Mouse (Mus musculus): ENCODE data around the gene Exosc1.

Exosc1 gene

DNA sequence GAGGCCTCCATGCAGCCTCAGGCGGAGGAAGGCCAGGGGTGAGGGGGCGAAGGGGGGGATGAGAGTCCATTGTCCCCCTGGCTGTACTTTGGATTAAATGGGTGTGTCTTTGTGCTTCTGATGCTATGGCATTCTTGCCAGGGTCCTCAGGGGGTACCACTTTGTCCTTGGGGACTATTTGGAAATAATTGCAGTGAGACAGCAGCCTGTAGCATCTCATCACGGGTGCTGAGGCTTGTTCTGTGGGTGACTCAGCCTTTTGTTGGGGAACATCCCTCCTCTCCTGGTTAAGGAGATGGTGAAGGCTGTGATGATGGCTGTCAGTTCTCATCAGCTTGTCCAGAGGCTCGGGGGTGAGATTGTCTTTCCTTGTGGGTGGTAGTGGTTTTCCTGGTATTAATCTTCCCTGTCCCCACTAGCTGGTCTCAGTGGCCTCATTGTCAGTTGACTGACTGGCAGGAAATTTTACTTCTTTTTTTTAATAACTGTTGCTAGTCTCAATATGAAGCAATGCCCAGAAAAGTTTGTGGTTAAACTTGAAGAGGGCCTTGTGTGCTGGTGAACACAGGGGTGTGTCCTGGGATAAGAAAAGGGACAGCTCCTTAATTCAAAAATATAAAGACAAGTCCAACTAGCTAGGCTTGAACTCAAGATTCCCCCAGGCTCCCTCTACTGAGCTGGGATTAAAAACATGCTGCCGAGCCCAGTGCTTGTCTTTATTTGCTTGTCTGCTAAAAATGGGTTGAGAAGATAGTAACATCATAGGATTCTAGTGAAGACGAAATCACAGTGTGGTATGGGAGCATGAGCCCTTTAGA, 19.2 kb downstream of the Exosc1 start:
- in situ Hi-C loops (cut with MboI; ENCODE audit: low sequenced_read_pairs): no loop called here

DNA sequence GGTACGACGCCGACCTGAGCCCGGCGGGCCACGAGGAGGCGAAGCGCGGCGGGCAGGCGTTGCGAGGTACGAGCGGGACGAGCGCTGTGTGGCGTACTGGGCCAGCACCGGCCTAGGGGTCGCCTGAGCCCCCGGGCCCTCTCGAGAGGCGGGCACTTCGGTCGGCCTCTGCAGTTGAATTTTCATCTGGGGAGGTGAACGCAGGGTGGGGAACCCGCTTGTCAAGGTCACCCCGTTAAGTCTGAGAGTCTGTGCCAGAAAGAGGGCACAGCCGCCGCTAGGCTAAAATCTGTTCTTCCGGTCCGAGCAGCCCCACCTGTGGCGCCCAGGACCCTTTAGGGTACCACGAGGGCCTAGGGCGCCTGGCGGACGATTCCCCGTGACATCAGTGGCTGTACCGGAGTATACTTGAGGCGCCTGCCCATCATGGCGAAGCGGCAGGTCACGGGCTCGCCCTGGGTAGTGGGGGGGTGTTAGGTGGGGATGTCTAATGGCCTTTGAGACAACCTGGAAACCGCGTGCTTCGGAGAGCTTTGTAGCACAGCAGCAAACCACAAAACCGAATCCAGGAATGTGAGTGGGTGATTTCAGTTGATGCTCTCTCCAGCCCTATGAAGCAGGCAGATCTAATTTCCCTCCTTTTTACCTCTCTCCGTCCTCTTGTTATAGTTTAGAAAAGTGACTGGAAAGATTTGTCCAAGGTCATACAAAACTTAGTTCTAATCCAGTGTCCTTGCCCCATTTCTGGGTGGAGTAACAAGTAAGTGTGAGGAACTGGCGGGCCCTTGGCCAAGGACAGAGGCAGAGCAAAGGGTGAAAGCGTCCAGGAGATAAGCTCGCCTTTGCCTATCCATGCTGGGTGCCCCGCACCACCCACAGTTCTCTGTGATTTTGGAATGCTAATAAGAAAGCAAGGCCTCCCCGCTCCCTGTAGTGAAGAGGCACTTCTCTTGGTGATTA, 20.8 kb downstream of the Exosc1 start:
- in situ Hi-C loops (cut with MboI; ENCODE audit: low sequenced_read_pairs): no loop called here

GRCm38 (mm10) chr19:41911178-41912073, 21.8 kb downstream of the Exosc1 start, which contains the start of gene Pgam1:
Gene Pgam1 (plus strand): TSS chr19:41911923.
- in situ Hi-C loops (cut with MboI; ENCODE audit: low sequenced_read_pairs): no loop called here

DNA sequence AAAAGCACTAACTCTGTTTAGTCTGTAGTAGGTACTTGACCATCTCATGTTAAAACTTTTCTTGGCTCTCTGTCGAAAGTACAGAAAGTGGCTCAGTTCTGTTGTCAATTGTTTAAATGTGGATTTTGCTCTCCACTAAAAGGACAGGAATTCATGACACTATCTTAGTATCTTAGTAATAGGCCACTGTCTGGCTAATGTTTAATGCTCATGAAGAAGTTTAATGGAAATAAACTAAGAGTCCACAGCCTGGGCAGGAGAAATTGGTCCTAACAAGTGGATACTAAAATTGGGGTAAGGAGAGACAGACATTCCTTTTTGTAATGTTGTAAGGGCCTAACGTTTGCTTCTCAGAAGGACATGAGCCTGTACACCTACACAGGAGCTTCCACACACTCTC, 22.8 kb downstream of the Exosc1 start:
- in situ Hi-C loops (cut with MboI; ENCODE audit: low sequenced_read_pairs): no loop called here

GRCm38 (mm10) chr19:41908736-41909135, 24.5 kb downstream of the Exosc1 start:
- in situ Hi-C loops (cut with MboI; ENCODE audit: low sequenced_read_pairs): no loop called here

DNA sequence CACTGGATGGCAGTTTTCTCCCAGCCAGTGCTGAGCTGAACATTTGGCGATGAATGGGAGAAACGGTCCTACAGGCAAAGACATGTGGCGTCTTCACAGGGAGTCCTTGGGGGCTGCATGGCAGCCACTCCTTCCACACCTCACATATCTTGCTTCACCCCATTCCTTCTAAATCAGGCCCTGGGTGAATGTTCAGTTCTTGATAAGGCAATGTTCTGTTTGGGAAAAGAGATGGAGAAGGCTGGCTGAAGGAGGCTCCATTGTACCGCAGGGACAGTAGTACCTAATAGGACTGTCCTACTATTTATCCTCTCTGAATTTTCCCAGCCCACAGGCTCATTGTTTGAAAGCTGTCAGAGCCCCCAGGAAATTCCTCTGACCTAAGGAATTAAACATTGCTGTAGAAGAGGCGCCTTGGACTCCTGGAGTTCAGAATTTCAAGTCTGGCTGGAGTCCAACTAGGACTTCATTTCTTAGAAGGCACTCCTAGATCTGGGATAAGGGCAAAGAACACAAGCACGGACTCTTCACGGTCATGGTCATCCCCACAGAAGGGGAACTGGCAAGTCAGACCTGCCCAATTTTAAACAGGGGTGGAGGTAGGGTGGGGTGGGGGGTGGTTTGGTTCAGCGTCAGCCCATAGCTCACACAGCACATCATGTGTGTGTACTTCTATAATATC, 26.0 kb downstream of the Exosc1 start:
- in situ Hi-C loops (cut with MboI; ENCODE audit: low sequenced_read_pairs): no loop called here

- in situ Hi-C loops (cut with MboI; ENCODE audit: low sequenced_read_pairs): no loop called here
Observed at GRCm38 (mm10) chr19:41906311-41907078, 26.7 kb downstream of the Exosc1 start.

DNA sequence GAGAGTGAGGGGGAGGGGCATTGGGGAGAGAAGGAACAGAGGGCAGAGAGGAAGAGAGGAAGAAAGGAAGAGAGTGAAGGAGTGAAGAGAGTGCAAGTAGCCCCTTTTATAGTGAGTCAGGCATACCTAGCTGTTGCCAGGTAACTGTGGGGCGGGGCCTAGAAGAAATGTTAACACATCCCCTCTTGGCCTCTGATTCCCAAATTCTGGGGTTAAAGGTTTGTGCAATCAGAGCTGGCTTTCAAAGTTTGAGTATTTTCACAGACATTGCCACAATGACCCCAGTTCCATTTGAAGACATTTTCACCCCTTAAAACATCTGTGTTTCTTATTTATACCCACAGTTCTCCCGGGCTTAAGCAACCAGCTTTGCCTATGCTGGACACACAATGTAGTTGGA, 28.0 kb downstream of the Exosc1 start:
- in situ Hi-C loops (cut with MboI; ENCODE audit: low sequenced_read_pairs): no loop called here

DNA sequence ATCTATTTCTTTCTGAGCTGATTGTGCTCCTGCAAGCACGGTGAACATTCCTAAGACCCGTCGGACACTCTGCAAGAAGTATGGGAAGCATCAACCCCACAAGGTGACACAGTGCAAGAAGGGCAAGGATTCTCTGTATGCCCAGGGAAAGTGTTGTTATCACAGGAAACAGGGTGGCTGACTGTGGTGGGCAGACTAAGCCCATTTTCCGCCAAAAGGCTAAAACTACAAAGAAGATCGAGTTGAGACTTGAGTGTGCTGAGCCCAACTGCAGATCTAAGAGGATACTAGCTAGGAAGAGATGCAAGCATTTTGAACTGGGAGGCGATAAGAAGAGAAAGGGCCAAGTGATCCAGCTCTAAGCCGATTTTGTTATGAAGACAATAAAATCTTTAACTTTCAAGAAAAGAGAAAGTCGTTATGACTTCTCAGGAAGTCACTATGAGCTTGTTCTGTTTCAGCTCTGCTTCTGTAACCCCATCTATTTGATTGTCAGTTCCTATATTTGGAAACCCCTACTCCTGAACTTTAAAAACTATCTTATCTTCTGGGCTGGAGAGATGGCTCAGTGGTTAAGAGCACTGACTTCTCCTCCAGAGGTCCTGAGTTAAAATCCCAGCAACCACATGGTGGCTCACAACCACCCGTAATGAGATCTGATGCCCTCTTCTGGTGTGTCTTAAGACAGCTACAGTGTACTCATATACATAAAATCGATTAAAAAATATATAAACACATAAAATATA, 30.2 kb downstream of the Exosc1 start:
- in situ Hi-C loops (cut with MboI; ENCODE audit: low sequenced_read_pairs): no loop called here

DNA sequence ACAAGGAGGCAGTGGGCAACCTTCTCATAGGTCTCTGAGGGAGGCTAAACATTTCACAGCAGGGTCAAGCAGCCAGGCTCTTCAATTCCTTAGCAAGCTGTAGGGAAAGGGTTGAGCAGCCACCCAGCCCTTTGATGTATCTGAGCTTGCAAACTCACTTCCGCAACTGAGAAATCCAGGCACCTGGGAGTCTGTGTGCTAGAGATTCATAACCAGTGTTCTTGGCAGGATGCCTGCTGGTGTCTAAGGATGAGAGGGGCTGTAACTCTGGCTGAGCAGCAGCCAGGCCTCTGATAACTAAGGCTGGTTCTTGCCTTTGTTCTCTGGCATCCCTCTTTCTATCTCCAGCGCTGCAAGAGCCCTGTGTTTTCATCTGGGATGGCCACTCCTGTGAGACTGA, 31.5 kb downstream of the Exosc1 start:
- in situ Hi-C loops (cut with MboI; ENCODE audit: low sequenced_read_pairs): no loop called here

DNA sequence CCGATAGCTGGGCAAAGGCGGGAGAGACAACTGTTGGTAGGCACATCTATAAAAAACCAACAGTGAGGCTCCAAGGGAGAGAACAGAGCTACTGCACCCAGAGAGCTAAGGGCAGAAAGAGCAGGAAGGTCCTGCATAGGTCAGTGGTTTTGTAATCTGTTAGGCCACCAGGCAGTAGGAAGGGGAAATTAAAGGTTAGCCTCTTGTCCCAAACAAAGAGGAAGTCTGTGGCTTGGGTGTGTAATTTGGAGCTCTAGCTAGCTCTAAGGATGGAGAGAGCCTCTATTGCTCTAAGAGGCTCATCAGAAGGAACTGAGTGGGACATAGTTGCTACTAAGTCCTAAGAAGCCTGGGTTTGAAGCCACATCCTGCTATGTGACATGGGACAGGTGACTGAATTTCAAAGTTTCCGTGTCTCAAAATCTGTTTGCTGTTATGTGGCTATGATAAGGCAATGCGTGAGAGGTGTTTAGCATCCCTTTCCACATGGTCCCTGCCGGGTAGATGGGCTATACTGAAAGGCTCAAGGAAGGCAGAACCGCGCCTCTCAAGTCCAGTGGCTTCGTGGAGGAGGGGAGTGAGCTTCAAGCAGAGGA, 32.6 kb downstream of the Exosc1 start:
- in situ Hi-C loops (cut with MboI; ENCODE audit: low sequenced_read_pairs): no loop called here

DNA sequence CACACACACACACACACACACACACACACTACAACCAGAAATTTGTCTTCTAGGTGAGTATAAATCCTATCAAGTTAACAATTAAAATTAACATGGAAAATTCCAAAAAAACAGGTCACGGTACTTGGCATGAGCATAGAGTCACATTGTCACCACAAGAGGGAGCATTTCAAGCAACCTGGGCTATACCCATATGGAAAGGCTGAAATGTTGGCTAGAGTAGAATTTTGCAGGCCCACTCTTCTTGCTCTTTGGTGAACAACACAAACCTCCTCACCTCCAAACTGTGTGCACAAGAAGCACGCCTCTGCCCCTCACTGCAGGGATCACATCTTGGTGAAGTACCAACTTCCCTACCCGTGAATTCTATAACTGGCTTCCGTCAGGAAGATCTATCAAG, 34.4 kb downstream of the Exosc1 start:
- in situ Hi-C loops (cut with MboI; ENCODE audit: low sequenced_read_pairs): no loop called here

- in situ Hi-C loops (cut with MboI; ENCODE audit: low sequenced_read_pairs): no loop called here
Observed at GRCm38 (mm10) chr19:41896319-41896711, 36.9 kb downstream of the Exosc1 start.

- in situ Hi-C loops (cut with MboI; ENCODE audit: low sequenced_read_pairs): no loop called here
Observed at GRCm38 (mm10) chr19:41895460-41896318, 37.5 kb downstream of the Exosc1 start, which contains the start of gene Rrp12. Gene Rrp12 (minus strand): TSS chr19:41896173.

- in situ Hi-C loops (cut with MboI; ENCODE audit: low sequenced_read_pairs): no loop called here
Observed at GRCm38 (mm10) chr19:41894959-41895358, 38.3 kb downstream of the Exosc1 start.

DNA sequence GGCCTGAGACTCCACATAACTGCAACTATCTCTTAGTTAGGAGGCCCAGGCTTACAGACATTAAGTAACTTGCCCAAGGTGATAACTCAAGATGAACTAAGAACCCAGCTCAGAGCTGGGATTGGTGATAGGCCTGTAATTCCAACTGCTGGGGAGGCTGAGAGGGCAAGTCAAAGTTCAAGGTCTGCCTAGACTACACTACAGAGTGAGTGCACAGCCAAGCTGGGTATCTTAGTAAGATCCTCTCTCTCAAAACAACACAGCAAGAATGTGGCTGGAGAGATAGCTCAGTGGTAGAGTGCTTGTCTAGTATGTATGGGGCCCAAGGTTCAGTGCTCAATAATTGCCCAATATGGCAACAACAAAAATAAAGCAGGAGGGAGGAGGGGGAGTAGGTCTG, 45.0 kb downstream of the Exosc1 start:
- in situ Hi-C loops (cut with MboI; ENCODE audit: low sequenced_read_pairs): no loop called here

DNA sequence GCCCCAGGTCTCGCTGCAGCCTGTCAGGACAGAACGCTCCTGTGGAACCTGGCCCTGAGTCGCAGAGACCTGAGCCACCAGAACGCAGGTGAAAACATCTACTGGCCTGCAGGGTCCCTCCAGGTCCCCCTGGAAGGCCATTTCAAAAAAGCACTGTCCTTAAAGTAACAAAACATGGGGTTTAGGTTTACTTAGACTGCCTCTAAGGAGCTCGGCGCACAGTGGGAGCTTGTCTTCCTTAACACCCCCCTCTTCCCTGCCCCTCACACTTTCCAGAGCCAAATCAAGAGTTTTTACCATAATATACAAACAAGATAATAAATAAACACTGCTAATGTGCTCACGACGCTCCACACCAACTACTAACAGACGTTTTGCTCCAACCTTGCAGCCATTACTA, 49.3 kb downstream of the Exosc1 start:
- in situ Hi-C loops (cut with MboI; ENCODE audit: low sequenced_read_pairs): no loop called here
